Mouse (Mus musculus): Measurements from ENCODE around the gene Hsd17b7. TPM values are rescaled to one million over a fixed set of nuclear protein-coding genes. Genes with fewer than 3 reads are reported as not detected.

Hsd17b7 gene
- total and polyA plus RNA-seq, 2 experiments from 2014 or later = 39.4 to 62.4 TPM

- Histone ChIP-seq H3K4me3 (ENCODE audit: low read depth, low read length) (no peak overlapping the region), H3K36me3 (replicated peaks; ENCODE audit: control insufficient read depth, insufficient read depth, low read length) (no peaks in the 10 kb centered on the region), H3K9ac (replicated peaks; ENCODE audit: low read depth, low read length) (no peak overlapping the region), H3K4me1 (ENCODE audit: control insufficient read depth, insufficient read depth) (no peaks in the 10 kb centered on the region), H3K4me2 (ENCODE audit: low read depth, low read length) (no peak overlapping the region), H3K27me3 (ENCODE audit: control insufficient read depth, insufficient read depth, low read length) (0 out of 2 replicates have a peak, but pooled peaks cover 5% of the 10 kb centered on the region), H3K9me3 (replicated peaks; ENCODE audit: control insufficient read depth, low read length) (no peaks in the 10 kb centered on the region), H3K27ac (ENCODE audit: low read depth) (no peak overlapping the region)
- 47% methylated on average over 7 of the region's 7 CpGs for WGBS
- TF ChIP-seq EP300 (IDR thresholded peaks at IDR 0.05; ENCODE audit: low read depth) (no peak), CTCF (IDR thresholded peaks at IDR 0.05; ENCODE audit: low read depth) (no peak)
- no peak for DNase-seq (ENCODE audit: low spot score)
- ATAC-seq (ENCODE audit: insufficient read depth, low read depth) = no peak
Observed at GRCm38 (mm10) chr1:169916659-169917058, 52.4 kb downstream of the Hsd17b7 start.

- H3K4me2 ChIP-seq (ENCODE audit: low read depth, low read length) = no peak overlapping the region
- H3K9me3 ChIP-seq (replicated peaks; ENCODE audit: control insufficient read depth, low read length) = no peaks in the 10 kb centered on the region
- WGBS = 72% methylated on average over 6 of the region's 6 CpGs
- H3K4me1 ChIP-seq (ENCODE audit: control insufficient read depth, insufficient read depth) = no peaks in the 10 kb centered on the region
- no peaks in the 10 kb centered on the region for H3K36me3 ChIP-seq (replicated peaks; ENCODE audit: control insufficient read depth, insufficient read depth, low read length)
- no peak overlapping the region for H3K27ac ChIP-seq (ENCODE audit: low read depth)
- no peak overlapping the region for H3K4me3 ChIP-seq (ENCODE audit: low read depth, low read length)
- no peak for DNase-seq (ENCODE audit: low spot score)
- H3K27me3 ChIP-seq (ENCODE audit: control insufficient read depth, insufficient read depth, low read length) = no peaks in the 10 kb centered on the region
- ATAC-seq (ENCODE audit: insufficient read depth, low read depth) = no peak
- H3K9ac ChIP-seq (replicated peaks; ENCODE audit: low read depth, low read length) = no peak overlapping the region
- no peak for TF ChIP-seq CTCF (IDR thresholded peaks at IDR 0.05; ENCODE audit: low read depth)
- no peak for TF ChIP-seq EP300 (IDR thresholded peaks at IDR 0.05; ENCODE audit: low read depth)
Observed at GRCm38 (mm10) chr1:169911526-169911925, 57.5 kb downstream of the Hsd17b7 start.

GRCm38 (mm10) chr1:169910751-169911150, 58.3 kb downstream of the Hsd17b7 start:
- no peak overlapping the region for H3K4me2 ChIP-seq (ENCODE audit: low read depth, low read length)
- DNase-seq (ENCODE audit: low spot score) (no peak), ATAC-seq (ENCODE audit: insufficient read depth, low read depth) (no peak)
- WGBS = 61% methylated on average over 7 of the region's 7 CpGs
- H3K36me3 ChIP-seq (replicated peaks; ENCODE audit: control insufficient read depth, insufficient read depth, low read length) = no peaks in the 10 kb centered on the region
- no peak overlapping the region for H3K4me3 ChIP-seq (ENCODE audit: low read depth, low read length)
- no peak overlapping the region for H3K27ac ChIP-seq (ENCODE audit: low read depth)
- no peak overlapping the region for H3K9ac ChIP-seq (replicated peaks; ENCODE audit: low read depth, low read length)
- H3K9me3 ChIP-seq (replicated peaks; ENCODE audit: control insufficient read depth, low read length) = no peaks in the 10 kb centered on the region
- no peak for TF ChIP-seq CTCF (IDR thresholded peaks at IDR 0.05; ENCODE audit: low read depth)
- TF ChIP-seq EP300 (IDR thresholded peaks at IDR 0.05; ENCODE audit: low read depth) = no peak
- H3K27me3 ChIP-seq (ENCODE audit: control insufficient read depth, insufficient read depth, low read length) = no peaks in the 10 kb centered on the region
- no peaks in the 10 kb centered on the region for H3K4me1 ChIP-seq (ENCODE audit: control insufficient read depth, insufficient read depth)

- no peak for ATAC-seq (ENCODE audit: insufficient read depth, low read depth)
- no peak overlapping the region for H3K4me3 ChIP-seq (ENCODE audit: low read depth, low read length)
Observed at GRCm38 (mm10) chr1:169909659-169910058, 59.4 kb downstream of the Hsd17b7 start.

GRCm38 (mm10) chr1:169909163-169909562, 59.9 kb downstream of the Hsd17b7 start:
- no peak overlapping the region for H3K4me2 ChIP-seq (ENCODE audit: low read depth, low read length)
- no peak overlapping the region for H3K27ac ChIP-seq (ENCODE audit: low read depth)
- no peaks in the 10 kb centered on the region for H3K36me3 ChIP-seq (replicated peaks; ENCODE audit: control insufficient read depth, insufficient read depth, low read length)
- ATAC-seq (ENCODE audit: insufficient read depth, low read depth) (no peak), DNase-seq (ENCODE audit: low spot score) (no peak)
- no peak overlapping the region for H3K4me3 ChIP-seq (ENCODE audit: low read depth, low read length)
- no peak for TF ChIP-seq CTCF (IDR thresholded peaks at IDR 0.05; ENCODE audit: low read depth)
- TF ChIP-seq EP300 (IDR thresholded peaks at IDR 0.05; ENCODE audit: low read depth) = no peak
- H3K9ac ChIP-seq (replicated peaks; ENCODE audit: low read depth, low read length) = no peak overlapping the region
- H3K4me1 ChIP-seq (ENCODE audit: control insufficient read depth, insufficient read depth) = no peaks in the 10 kb centered on the region
- WGBS = 76% methylated on average over 5 of the region's 5 CpGs
- no peaks in the 10 kb centered on the region for H3K9me3 ChIP-seq (replicated peaks; ENCODE audit: control insufficient read depth, low read length)
- H3K27me3 ChIP-seq (ENCODE audit: control insufficient read depth, insufficient read depth, low read length) = no peaks in the 10 kb centered on the region

More at GRCm38 (mm10) chr1:169909659-169910058, 59.4 kb downstream of the Hsd17b7 start:
- no peaks in the 10 kb centered on the region for H3K4me1 ChIP-seq (ENCODE audit: control insufficient read depth, insufficient read depth)
- no peak overlapping the region for H3K9ac ChIP-seq (replicated peaks; ENCODE audit: low read depth, low read length)
- H3K27ac ChIP-seq (ENCODE audit: low read depth) = no peak overlapping the region
- TF ChIP-seq CTCF (IDR thresholded peaks at IDR 0.05; ENCODE audit: low read depth) (no peak), EP300 (IDR thresholded peaks at IDR 0.05; ENCODE audit: low read depth) (no peak)
- 82% methylated on average over 6 of the region's 6 CpGs for WGBS
- DNase-seq (ENCODE audit: low spot score) = no peak
- no peaks in the 10 kb centered on the region for H3K36me3 ChIP-seq (replicated peaks; ENCODE audit: control insufficient read depth, insufficient read depth, low read length)
- no peaks in the 10 kb centered on the region for H3K27me3 ChIP-seq (ENCODE audit: control insufficient read depth, insufficient read depth, low read length)
- H3K4me2 ChIP-seq (ENCODE audit: low read depth, low read length) = no peak overlapping the region
- H3K9me3 ChIP-seq (replicated peaks; ENCODE audit: control insufficient read depth, low read length) = no peaks in the 10 kb centered on the region

GRCm38 (mm10) chr1:169900771-169901336, 68.2 kb downstream of the Hsd17b7 start:
- TF ChIP-seq CTCF (IDR thresholded peaks at IDR 0.05; ENCODE audit: low read depth) (no peak), EP300 (IDR thresholded peaks at IDR 0.05; ENCODE audit: low read depth) (no peak)
- peak; percentile 63 for ATAC-seq (ENCODE audit: insufficient read depth, low read depth)
- WGBS = 55% methylated on average over 3 of the region's 3 CpGs
- no peak overlapping the region for H3K27ac ChIP-seq (ENCODE audit: low read depth)
- H3K4me3 ChIP-seq (ENCODE audit: low read depth, low read length) = no peak overlapping the region
- H3K4me1 ChIP-seq (ENCODE audit: control insufficient read depth, insufficient read depth) = no peaks in the 10 kb centered on the region; the same call in 1 of the 2 replicates
- H3K9ac ChIP-seq (replicated peaks; ENCODE audit: low read depth, low read length) = no peak overlapping the region
- H3K9me3 ChIP-seq (replicated peaks; ENCODE audit: control insufficient read depth, low read length) = no peaks in the 10 kb centered on the region
- H3K4me2 ChIP-seq (ENCODE audit: low read depth, low read length) = no peak overlapping the region
- no peaks in the 10 kb centered on the region for H3K27me3 ChIP-seq (ENCODE audit: control insufficient read depth, insufficient read depth, low read length)
- H3K36me3 ChIP-seq (replicated peaks; ENCODE audit: control insufficient read depth, insufficient read depth, low read length) = no peaks in the 10 kb centered on the region
- no peak for DNase-seq (ENCODE audit: low spot score)

Other genes starting within 250 kb of the Hsd17b7 start
- gene Rgs4, start 221.6 kb downstream of the Hsd17b7 start, total RNA-seq (2014; rRNA removed; ENCODE audit: low replicate concordance) = 2.4 and 6.7 TPM in 2 replicates
- gene Rgs4, start 221.6 kb downstream of the Hsd17b7 start, polyA plus RNA-seq (2015; fragmentation: Nextera tagmentation; extraction: Ambion mirVana) = 4.4 and 5.0 TPM in 2 replicates
- not detected in 2 replicates for gene Ccdc190, start 40.6 kb downstream of the Hsd17b7 start, total RNA-seq (2014; rRNA removed; ENCODE audit: low replicate concordance)
- gene Ccdc190, start 40.6 kb downstream of the Hsd17b7 start, polyA plus RNA-seq (2015; fragmentation: Nextera tagmentation; extraction: Ambion mirVana) = not detected in 2 replicates
- 5.0 and 11.2 TPM in 2 replicates for gene Ddr2, start 141.5 kb upstream of the Hsd17b7 start, total RNA-seq (2014; rRNA removed; ENCODE audit: low replicate concordance)
- gene Ddr2, start 141.5 kb upstream of the Hsd17b7 start, polyA plus RNA-seq (2015; fragmentation: Nextera tagmentation; extraction: Ambion mirVana) = 6.8 and 7.2 TPM in 2 replicates
- gene Uap1, start 205.7 kb upstream of the Hsd17b7 start, total RNA-seq (2014; rRNA removed; ENCODE audit: low replicate concordance) = 23.0 and 26.1 TPM in 2 replicates
- 40.2 and 42.3 TPM in 2 replicates for gene Uap1, start 205.7 kb upstream of the Hsd17b7 start, polyA plus RNA-seq (2015; fragmentation: Nextera tagmentation; extraction: Ambion mirVana)
- 10.4 and 11.2 TPM in 2 replicates for gene Uhmk1, start 246.2 kb upstream of the Hsd17b7 start, total RNA-seq (2014; rRNA removed; ENCODE audit: low replicate concordance)
- 2.1 and 2.6 TPM in 2 replicates for gene Uhmk1, start 246.2 kb upstream of the Hsd17b7 start, polyA plus RNA-seq (2015; fragmentation: Nextera tagmentation; extraction: Ambion mirVana)

Data from heart, postnatal 0 days (tissue).